Mouse (Mus musculus) cerebral cortex, adult 2 months (tissue): ENCODE data around the gene Galns.

Source experiments
- WGBS: fragments of 180-500 bp; shearing (Covaris S2); methylation state at CpG from one replicate; pipeline ENCODE4 v1.1.7; 2018; 5-methylcytosine and 5-hydroxymethylcytosine counted together

Galns gene

DNA sequence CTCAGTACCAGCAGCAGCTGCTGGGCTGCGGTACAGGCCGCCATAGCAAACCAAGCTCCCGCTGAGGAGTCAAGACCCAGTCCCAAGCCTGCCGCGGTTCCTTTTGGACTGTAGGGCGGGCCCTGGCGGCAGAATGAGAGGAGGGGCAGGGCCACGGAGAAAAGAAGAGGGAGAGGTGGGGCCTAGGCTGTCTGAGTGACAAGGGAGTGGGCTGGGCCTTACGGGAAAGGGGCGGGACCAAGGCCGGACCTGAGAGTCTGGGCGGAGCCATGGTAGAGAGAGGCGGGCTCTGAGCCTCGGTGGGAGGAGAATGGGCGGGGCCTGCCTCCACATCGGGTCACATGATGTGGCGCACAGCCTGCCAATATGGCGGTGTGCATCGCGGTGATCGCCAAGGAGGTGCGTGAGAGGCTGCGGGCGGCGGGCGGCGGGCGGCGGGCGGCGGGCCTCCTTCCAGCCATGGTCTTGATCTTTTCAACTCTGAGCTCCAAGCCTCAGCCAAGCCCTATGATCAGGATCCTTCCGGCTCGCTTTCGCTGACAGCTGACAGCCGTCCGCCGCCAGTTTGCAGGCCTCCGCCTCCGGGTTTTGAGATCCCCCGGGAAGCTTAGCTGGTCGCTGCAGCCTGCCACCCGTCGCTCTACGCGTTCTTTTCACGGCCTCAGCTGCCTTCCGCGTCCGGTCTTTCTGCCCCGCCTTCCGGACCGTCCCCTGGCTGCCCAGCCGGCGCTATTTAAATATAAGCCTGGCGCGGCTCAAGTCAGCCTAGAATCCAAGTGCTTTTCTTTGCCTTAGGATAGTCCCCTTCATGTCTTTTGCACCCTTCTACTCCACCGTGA is at the start of gene Galns, which contains the start of gene Trappc2l:
Gene Galns, minus strand, starts transcription at position 169 of the 839 bp plus-strand sequence.
Gene Trappc2l, plus strand, starts transcription at position 346 of the 839 bp plus-strand sequence.
- WGBS, result under 1% methylated on average over 50 of the region's 57 CpGs

DNA sequence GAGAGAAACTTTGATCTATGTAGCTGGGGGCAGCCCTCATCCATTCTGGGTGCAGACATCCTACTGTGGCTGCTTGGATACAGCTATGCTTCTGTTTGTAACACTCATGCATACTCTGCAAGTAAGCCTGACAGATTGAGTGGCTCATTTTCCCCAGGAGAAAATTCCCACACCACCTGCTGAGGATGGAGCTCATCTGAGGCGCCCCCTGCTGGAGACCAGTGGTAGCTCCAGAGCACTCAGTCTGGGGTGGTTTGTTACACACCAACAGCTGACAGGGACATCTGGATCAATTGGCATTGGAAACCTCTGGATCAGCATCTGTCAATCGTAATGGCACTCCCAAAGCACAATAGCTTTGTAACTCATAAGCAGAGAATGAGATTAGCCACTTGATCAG is 48.8 kb upstream of the Galns start:
- WGBS, result 69% methylated on average over 2 of the region's 2 CpGs

DNA sequence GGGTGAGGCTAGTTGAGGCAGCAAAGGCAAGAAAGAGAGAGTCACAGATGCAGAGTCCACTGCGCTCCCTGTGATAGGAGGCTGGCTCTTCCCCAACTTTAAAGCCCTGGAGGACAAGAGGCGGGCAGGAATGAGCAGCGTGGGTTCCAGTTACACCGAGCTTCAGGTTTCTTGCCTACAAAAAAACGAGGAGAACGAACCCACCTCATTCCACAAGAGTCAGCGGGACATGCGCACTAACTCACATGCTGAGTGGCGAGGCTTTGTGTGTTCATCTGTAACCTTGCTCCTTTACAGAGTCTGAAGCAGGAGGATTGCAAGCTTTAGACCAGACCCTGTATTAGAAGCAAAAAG is 47.5 kb upstream of the Galns start:
- WGBS, result 93% methylated on average over 9 of the region's 9 CpGs

DNA sequence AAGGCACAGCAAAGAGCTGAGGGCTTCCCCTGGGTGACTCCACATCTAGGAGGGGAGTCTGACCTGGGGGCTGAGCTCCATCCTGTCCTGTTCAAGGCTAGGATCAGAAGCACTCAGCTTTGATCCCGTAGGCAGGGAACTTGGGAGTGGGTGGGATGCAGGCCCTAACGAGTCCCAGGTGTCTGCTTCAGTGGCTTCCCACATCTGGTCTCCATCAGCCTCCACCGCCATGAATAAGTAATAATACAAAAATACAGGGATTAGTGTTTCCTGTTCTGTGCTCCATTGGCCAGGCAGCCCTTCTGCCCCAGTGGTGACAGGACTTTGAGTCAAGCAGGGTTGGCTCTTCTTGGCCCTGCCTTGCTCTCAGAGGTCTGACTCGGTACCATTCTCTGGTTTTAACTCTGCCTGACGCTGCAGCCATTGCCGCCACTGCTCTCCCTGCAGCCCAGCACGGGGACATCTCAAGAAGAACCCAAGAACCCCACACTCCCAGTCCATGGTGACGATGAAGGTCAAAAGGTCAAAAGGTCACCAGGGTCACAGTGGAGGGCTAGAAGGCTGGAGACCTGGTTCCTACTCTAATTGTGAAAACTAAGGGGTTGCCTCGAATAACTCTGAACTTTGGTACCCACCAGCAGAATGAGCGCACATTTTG is 47.0 kb upstream of the Galns start:
- WGBS, result 86% methylated on average over 10 of the region's 10 CpGs

- WGBS, result 82% methylated on average over 13 of the region's 13 CpGs
Measured at GRCm38 (mm10) chr8:122656056-122656999, 45.1 kb upstream of the Galns start.

DNA sequence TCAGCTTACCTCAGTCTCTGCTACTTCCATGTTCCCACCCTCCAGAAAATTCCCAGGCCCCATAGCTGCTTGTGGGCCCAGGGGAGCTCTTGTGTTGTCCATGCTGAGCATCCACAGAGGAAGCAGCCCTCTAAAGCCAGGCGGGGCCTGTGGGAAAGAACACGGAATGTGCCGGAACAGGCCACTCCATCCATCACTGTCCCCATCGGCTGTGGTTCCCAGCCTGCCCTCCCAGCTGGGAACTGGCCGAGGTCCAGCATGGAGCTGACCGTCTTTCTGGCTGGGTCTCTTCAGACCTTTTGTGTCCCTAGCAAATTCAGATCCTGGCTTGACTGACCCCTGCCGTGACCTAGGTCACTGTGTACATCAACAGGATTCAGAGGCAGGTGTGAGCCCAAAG is 43.5 kb upstream of the Galns start:
- 80% methylated on average over 7 of the region's 7 CpGs for WGBS

GRCm38 (mm10) chr8:122652643-122653042 is 41.4 kb upstream of the Galns start:
- 83% methylated on average over 6 of the region's 6 CpGs for WGBS

- 81% methylated on average over 14 of the region's 16 CpGs for WGBS
Measured at GRCm38 (mm10) chr8:122651326-122651921, 40.2 kb upstream of the Galns start.

GRCm38 (mm10) chr8:122648192-122648970 is 37.1 kb upstream of the Galns start:
- WGBS, result 85% methylated on average over 15 of the region's 15 CpGs

- 80% methylated on average over 16 of the region's 16 CpGs for WGBS
Measured at GRCm38 (mm10) chr8:122646337-122646736, 35.1 kb upstream of the Galns start.

DNA sequence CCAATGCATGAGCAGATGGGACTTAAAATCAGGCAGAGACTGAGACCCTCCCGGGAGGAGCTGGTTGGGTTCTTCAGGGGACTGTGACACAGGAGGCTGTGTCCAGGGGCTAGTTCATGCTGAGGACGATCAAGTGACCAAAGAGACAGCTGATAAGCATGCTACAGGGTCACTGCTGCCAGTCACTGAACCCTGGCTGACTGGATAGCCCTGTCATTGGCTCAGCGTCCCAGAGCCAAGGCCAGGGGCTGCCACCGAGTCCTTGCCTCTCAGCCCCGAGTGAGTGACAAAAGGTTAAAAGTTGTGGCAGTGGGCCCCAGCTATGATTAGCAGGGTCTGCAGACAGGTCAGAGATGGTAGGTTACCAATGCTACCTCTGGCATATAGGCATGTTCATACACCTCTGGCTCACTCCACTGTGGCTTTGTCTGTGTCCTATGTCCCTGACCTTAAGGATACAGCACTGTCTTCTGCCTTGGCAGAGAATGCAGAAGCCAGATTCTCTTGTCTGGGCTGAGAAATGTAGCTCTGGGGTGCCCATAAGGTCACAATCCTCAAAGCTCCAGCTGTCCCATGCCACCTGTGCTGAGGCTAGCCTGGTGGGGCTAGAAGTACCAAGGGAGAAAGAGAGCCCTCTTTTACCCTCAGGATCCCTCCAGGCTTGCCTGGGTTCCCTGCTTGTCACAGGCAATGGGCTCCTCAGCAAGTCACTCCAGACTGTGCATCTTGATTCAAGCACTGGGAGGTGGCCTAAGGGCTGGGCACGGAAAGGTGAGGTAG is 33.1 kb upstream of the Galns start:
- 88% methylated on average over 6 of the region's 6 CpGs for WGBS

GRCm38 (mm10) chr8:122642071-122642470 is 30.8 kb upstream of the Galns start:
- WGBS, result 34% methylated on average over 9 of the region's 9 CpGs

GRCm38 (mm10) chr8:122641406-122641805 is 30.1 kb upstream of the Galns start:
- WGBS, result 49% methylated on average over 15 of the region's 15 CpGs

DNA sequence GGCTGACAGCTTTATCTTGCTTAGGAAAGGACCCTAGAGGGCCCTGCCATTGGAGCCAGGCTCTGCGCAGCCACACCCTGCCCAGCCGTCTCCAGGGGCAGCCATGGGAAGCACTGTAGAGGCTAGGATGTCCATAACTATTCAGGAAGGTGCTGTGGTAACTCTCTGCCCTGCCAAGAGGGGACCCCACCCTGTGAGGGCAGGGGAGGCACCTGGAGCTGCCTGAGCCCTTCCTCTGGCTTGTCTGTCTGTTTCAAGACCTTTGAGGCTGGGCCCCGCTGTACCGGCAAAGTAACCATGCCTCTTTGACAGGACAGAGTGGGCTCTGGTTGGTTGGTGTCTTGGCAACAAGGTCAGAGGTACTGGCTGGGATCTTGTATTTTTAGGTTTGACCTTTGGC is 29.6 kb upstream of the Galns start:
- 93% methylated on average over 4 of the region's 4 CpGs for WGBS

GRCm38 (mm10) chr8:122639521-122640248 is 28.4 kb upstream of the Galns start:
- 37% methylated on average over 16 of the region's 16 CpGs for WGBS

DNA sequence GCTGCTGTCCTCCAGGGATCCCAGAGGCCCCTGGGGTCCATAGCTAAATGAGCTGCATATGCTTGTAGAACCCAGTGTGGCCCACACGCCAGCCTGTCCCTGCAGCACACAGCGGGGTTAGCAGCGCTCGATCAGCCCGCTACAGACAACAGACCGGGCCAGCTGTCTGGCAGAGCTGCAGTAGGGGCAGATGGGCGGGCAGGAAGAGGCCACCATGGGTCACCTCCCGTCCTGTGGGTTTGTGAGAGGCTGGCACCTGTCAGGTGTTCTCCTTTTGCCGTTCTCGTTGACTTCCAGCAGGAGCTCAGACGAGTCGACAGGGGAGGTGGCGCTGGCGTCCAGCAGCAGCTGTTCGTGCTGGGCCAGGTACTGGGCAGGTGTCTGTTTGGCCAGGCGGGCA is 27.3 kb upstream of the Galns start:
- WGBS, result 82% methylated on average over 16 of the region's 16 CpGs

- 73% methylated on average over 9 of the region's 9 CpGs for WGBS
Measured at GRCm38 (mm10) chr8:122637230-122637629, 26.0 kb upstream of the Galns start.

DNA sequence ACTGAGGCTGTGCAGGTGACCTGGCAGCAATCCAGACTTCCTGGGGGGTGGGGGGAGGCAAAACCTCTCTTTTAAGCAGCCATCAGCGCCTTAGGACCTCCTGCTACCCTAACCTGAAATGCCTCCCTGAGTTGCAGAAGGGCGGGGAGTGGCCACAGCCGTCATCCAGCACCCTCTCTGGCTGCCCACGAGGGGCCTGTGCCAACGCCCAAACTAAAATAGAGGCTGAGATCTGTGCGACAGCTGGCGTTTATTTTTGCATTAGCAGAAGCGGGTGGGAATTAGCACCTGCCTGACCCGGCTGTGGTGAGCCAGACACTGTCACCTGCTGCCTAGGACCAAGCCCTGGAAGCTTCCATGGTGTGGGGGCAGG is 25.5 kb upstream of the Galns start:
- WGBS, result 30% methylated on average over 9 of the region's 9 CpGs
